Mouse (Mus musculus) stomach, postnatal 0 days (tissue): Measurements from ENCODE around the gene Clip1. TPM values are rescaled to one million over a fixed set of nuclear protein-coding genes. Genes with fewer than 3 reads are reported as not detected.
A peak's percentile ranks its signal among the peaks of the same experiment; 100 is the strongest.

ENCODE experiments used
- ATAC-seq: fragments of 200-750 bp; cut with Nextera tagmentation; 2 replicates; pipeline ENCODE4 v1.8.0; 2017; ENCODE audit not compliant: low FRiP score, low TSS enrichment
- DNase-seq: peaks from one replicate; pipeline ENCODE4 v3.0.0-alpha.2; 2016; ENCODE audit warnings: low spot score
- H3K27ac ChIP-seq: fragments of 300-500 bp; sonication (generic); replicated peaks from 2 replicates; pipeline ENCODE4 v1.5.1; 2014; ENCODE audit warnings: mild to moderate bottlenecking, control low read depth
- H3K27me3 ChIP-seq: fragments of 300-500 bp; sonication (generic); 2 replicates; pipeline ENCODE4 v1.6.1; 2014; ENCODE audit warnings: low read length; ENCODE audit not compliant: control insufficient read depth, insufficient read depth
- H3K36me3 ChIP-seq: fragments of 300-500 bp; sonication (generic); 2 replicates; pipeline ENCODE4 v1.6.1; 2014; ENCODE audit warnings: low read length, mixed read lengths; ENCODE audit not compliant: control insufficient read depth, insufficient read depth
- H3K4me1 ChIP-seq: fragments of 300-500 bp; sonication (generic); replicated peaks from 2 replicates; pipeline ENCODE4 v1.6.1; 2014; ENCODE audit warnings: antibody characterized with exemption; ENCODE audit not compliant: control insufficient read depth, insufficient read depth
- H3K4me2 ChIP-seq: fragments of 300-500 bp; sonication (generic); replicated peaks from 2 replicates; pipeline ENCODE4 v1.6.1; 2014; ENCODE audit warnings: low read depth, mild to moderate bottlenecking, control low read depth, moderate library complexity
- H3K4me3 ChIP-seq: fragments of 300-500 bp; sonication (generic); 2 replicates; pipeline ENCODE4 v1.5.1; 2014; ENCODE audit warnings: low read depth, low read length, control low read depth
- H3K9ac ChIP-seq: fragments of 300-500 bp; sonication (generic); 2 replicates; pipeline ENCODE4 v1.6.1; 2014; ENCODE audit warnings: mild to moderate bottlenecking, low read length, control low read depth, mixed read lengths
- H3K9me3 ChIP-seq: fragments of 300-500 bp; sonication (generic); 2 replicates; pipeline ENCODE4 v1.6.1; 2016; ENCODE audit warnings: low read length; ENCODE audit not compliant: control insufficient read depth
- CTCF ChIP-seq: IDR thresholded peaks from 2 replicates; pipeline ENCODE4 v1.5.1; 2016; ENCODE audit warnings: antibody characterized with exemption, low read depth, mild to moderate bottlenecking, moderate library complexity
- EP300 ChIP-seq: optimal IDR thresholded peaks from 2 replicates; pipeline ENCODE3; 2016; ENCODE audit warnings: antibody characterized with exemption
- WGBS: fragments of 180-500 bp; shearing (Covaris S2); extraction: QIAGEN DNeasy Blood & Tissue Kit; methylation state at CpG from one replicate; pipeline ENCODE4 v1.1.7; 2014; 5-methylcytosine and 5-hydroxymethylcytosine counted together
- polyA plus RNA-seq: library from polyadenylated mRNA; unstranded; fragments of >200 nt; fragmentation: Nextera tagmentation; extraction: Ambion mirVana; gene quantifications from 2 replicates; pipeline ENCODE4 v1.2.1, GENCODE M21; 2015

The Clip1 gene
- polyA plus RNA-seq, 1 experiment from 2014 or later, result 41.4 TPM

- no peak overlapping the region for H3K4me3 ChIP-seq
- no peak overlapping the region for H3K27ac ChIP-seq
- no peak for DNase-seq
- no peak overlapping the region for H3K9ac ChIP-seq
- no peaks in the 10 kb centered on the region for H3K4me1 ChIP-seq
- no peaks in the 10 kb centered on the region for H3K27me3 ChIP-seq
- H3K9me3 ChIP-seq, result no peaks in the 10 kb centered on the region
- H3K4me2 ChIP-seq, result no peak overlapping the region
- 81% methylated on average over 10 of the region's 10 CpGs for WGBS
- H3K36me3 ChIP-seq, result peaks cover 12% of the 10 kb centered on the region; the same call in 1 of the 2 replicates
- no peak for ATAC-seq
- TF ChIP-seq CTCF (no peak), EP300 (no peak)
Observed at GRCm38 (mm10) chr5:123593622-123594280, 90.7 kb downstream of the Clip1 start.

GRCm38 (mm10) chr5:123580043-123580442 lies 104.4 kb downstream of the Clip1 start:
- no peak for DNase-seq
- Histone ChIP-seq H3K27ac (no peak overlapping the region), H3K4me3 (no peak overlapping the region), H3K9me3 (no peaks in the 10 kb centered on the region), H3K9ac (no peak overlapping the region), H3K36me3 (peaks cover 21% of the 10 kb centered on the region), H3K4me1 (no peaks in the 10 kb centered on the region), H3K27me3 (no peaks in the 10 kb centered on the region), H3K4me2 (no peak overlapping the region)
- ATAC-seq, result no peak
- TF ChIP-seq EP300 (no peak), CTCF (no peak)
- WGBS, result 80% methylated on average over 6 of the region's 6 CpGs

GRCm38 (mm10) chr5:123576696-123577095 lies 107.7 kb downstream of the Clip1 start:
- DNase-seq (no peak), ATAC-seq (no peak)

GRCm38 (mm10) chr5:123573362-123573761 lies 111.1 kb downstream of the Clip1 start:
- no peak overlapping the region for H3K9ac ChIP-seq
- no peak for DNase-seq
- H3K27me3 ChIP-seq, result no peaks in the 10 kb centered on the region
- no peak; the same call in 1 of the 2 replicates for ATAC-seq
- H3K36me3 ChIP-seq, result no peaks in the 10 kb centered on the region
- TF ChIP-seq EP300 (no peak), CTCF (no peak)
- 56% methylated on average over 8 of the region's 8 CpGs for WGBS
- H3K4me2 ChIP-seq, result peak overlapping the region; percentile 37
- peak overlapping the region; percentile 93 for H3K4me3 ChIP-seq
- no peaks in the 10 kb centered on the region for H3K9me3 ChIP-seq
- H3K4me1 ChIP-seq, result no peaks in the 10 kb centered on the region
- no peak overlapping the region for H3K27ac ChIP-seq

More at GRCm38 (mm10) chr5:123576696-123577095, 107.7 kb downstream of the Clip1 start:
- H3K9me3 ChIP-seq, result no peaks in the 10 kb centered on the region
- H3K4me2 ChIP-seq, result no peak overlapping the region
- WGBS, result 84% methylated on average over 3 of the region's 3 CpGs
- H3K27me3 ChIP-seq, result no peaks in the 10 kb centered on the region
- H3K36me3 ChIP-seq, result peaks cover 15% of the 10 kb centered on the region; the same call in 1 of the 2 replicates
- no peak overlapping the region for H3K4me3 ChIP-seq
- H3K9ac ChIP-seq, result no peak overlapping the region
- H3K4me1 ChIP-seq, result no peaks in the 10 kb centered on the region
- H3K27ac ChIP-seq, result no peak overlapping the region
- no peak for TF ChIP-seq CTCF
- no peak for TF ChIP-seq EP300

- WGBS, result under 1% methylated on average over 51 of the region's 54 CpGs
- DNase-seq (peak; percentile 98), ATAC-seq (peak; percentile 93)
- Histone ChIP-seq H3K4me1 (no peaks in the 10 kb centered on the region), H3K27ac (peak within 1 kb of the TSS; percentile 58), H3K9me3 (no peaks in the 10 kb centered on the region), H3K9ac (peak within 1 kb of the TSS; percentile 89), H3K4me2 (peak within 1 kb of the TSS; percentile 86), H3K36me3 (no peaks in the 10 kb centered on the region), H3K4me3 (peak within 1 kb of the TSS; percentile 93), H3K27me3 (no peaks in the 10 kb centered on the region)
- no peak for TF ChIP-seq EP300
- TF ChIP-seq CTCF, result peak; percentile 11; the same call in 1 of the 2 replicates
Observed at GRCm38 (mm10) chr5:123572357-123573186, 111.8 kb downstream of the Clip1 start, which contains the start of gene Vps33a. TSS of gene Vps33a (minus strand) at chr5:123573038.

- H3K4me3 ChIP-seq, result no peak overlapping the region
- H3K4me1 ChIP-seq, result no peaks in the 10 kb centered on the region
- peaks cover 20% of the 10 kb centered on the region for H3K36me3 ChIP-seq
- ATAC-seq (no peak), DNase-seq (no peak)
- no peak for TF ChIP-seq CTCF
- TF ChIP-seq EP300, result no peak
- no peaks in the 10 kb centered on the region for H3K27me3 ChIP-seq
- WGBS, result 91% methylated on average over 11 of the region's 11 CpGs
- no peaks in the 10 kb centered on the region for H3K9me3 ChIP-seq
- no peak overlapping the region for H3K9ac ChIP-seq
- no peak overlapping the region for H3K27ac ChIP-seq
- no peak overlapping the region for H3K4me2 ChIP-seq
Observed at GRCm38 (mm10) chr5:123561128-123561527, 123.3 kb downstream of the Clip1 start.
